Mouse (Mus musculus): Measurements from ENCODE around the gene Epha6.

- TF ChIP-seq CTCF (IDR thresholded peaks at IDR 0.05; ENCODE audit: control insufficient read depth, insufficient read depth, insufficient read length) (no peak), CEBPB (IDR thresholded peaks at IDR 0.05; ENCODE audit: low read depth) (no peak), MAX (IDR thresholded peaks at IDR 0.05) (no peak), MYOG (IDR thresholded peaks at IDR 0.05; ENCODE audit: control insufficient read depth, extremely low read depth, insufficient read length) (no peak)
Observed at GRCm38 (mm10) chr16:60604613-60605012, 718 bp downstream of the Epha6 start.

All from C2C12 (cell line).